Mouse (Mus musculus) lung, postnatal 25 days (tissue): Measurements from ENCODE around the gene Irgq.

Experiments used
- DNase-seq: peaks from one replicate; pipeline ENCODE4 v3.0.0; 2022; ENCODE audit warnings: low spot score

Irgq gene

DNA sequence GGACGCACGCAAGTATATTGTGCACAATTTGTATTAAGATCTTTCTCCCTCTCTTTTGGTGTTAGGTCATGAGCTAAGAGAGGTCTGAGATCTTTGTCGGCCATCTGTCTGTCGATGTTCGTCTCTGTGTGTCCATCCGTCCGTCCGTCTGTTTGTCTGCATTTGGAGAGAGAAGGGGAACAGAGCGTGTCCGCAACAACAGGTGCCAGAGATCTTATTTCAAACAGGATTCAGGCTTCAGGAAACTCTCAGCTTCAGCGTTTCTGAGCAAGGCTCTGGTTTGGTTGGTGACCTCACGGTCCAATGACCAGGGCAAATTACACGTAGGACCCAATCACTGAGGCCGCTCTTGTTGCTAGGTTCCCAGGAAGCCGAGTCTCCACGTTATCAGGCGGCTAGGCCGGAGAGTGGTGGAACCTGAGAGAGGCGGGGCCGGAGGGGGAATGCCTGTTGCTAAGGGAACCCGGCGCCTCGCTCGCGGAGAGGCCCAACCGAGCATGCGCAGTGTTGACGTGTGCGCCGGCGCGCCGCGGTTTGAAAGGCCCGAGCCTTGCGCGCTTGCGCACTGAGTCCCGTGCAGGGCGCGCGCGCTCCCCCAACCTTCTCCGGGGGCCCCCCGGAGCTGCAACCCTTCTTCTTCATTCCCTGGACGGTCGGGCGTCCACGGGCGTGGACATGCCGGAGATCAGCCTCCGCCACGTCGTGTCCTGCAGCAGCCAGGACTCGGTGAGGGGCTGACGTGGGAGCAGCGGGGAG, 16.3 kb downstream of the Irgq start:
- peak; percentile 100 for DNase-seq

DNA sequence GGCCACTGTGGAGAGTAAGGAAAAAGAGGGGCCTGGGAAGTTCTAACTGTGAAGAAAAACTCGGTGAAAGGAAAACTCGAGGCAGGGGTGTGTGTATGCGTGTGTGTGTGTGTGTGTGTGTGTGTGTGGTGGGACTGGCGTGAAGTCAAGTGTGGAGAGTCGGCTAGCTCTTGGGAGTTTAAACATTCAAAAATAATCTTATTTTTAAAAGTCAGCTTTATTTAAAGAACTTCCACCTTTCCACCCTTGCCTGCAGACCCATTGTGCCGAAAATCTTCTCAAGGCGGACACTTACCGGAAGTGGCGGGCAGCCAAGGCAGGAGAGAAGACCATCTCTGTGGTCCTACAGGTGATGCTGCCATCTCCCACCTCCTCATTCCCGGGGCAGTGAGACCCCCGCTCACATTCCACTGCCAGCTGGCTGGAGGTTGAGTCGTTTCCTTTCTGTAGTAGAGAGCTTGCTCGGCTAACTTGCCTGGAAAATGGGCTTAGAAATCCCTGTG, 17.1 kb downstream of the Irgq start:
- no peak for DNase-seq

DNA sequence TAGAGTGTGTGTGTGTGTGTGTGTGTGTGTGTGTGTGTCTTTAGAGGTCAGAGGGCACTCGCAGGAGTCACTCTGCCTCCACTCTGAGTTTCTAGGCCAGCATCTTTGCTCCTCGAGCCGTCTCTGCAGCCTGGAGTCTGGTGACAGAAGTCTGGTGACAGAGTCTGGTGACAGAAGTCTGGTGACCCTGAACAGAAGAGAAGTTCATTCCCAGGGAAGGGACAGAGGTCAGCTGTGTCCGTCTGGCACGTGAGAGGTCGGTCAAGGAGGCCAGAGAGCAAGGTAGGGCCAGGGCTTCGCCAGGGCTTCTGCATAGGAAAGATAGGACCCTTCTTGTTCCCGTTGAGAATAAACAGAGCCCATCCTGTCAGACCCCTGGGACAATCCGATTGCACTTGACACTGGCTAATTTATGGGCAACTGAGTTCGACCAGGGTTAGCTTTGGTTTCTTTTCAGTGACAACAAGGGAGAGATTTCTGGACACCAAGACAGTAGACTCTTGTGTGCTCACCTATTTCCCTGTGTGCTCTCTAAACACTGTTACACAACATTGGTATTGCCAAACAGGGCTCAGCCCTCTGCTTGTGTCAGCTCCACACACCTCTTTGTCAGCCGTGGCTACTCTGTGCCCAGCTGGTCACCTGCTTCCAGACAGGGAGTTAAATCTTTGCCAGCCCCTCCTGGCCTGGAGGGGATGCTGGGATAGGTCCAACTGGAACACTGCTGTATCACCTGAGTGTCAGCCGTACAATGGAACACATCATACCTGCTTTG, 21.7 kb downstream of the Irgq start:
- DNase-seq: no peak

DNA sequence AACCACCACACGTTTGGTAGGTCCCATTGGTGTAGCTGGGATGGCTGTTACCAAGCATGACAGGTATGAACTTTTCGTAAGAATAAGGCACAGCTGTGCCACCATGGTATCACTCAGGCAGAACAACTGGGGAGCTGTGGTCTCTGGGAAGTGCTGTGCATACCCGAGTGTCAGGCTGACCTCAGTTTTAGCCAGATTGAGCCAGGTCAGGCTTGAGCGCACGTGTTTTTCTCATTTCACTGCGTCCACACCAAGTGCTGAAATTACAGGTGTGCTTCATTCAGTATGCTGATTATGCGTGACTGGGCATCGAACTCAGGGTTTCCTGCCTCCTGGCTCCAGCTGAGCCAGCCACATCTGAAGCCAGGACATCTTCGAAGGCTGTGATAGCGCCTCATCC, 25.3 kb downstream of the Irgq start:
- no peak for DNase-seq

DNA sequence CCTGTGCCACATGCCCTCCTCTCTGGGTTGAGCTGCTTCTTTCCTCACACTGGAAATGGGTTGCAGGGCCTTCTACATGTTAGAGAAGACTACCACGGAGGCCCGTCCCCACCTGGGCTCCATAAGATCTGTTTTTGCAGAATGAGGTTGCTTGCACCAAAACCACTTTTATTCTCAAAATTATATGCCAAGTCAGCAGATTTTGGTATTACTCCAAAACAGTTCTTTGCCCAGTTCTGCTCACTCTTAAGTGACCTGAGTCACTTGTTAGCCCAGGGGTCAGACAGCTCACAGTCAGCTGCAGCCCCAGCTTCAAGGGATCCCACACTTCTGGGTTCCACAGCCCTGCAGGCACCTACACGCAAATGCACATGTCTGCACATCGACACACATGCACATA, 31.0 kb downstream of the Irgq start:
- DNase-seq: no peak

DNA sequence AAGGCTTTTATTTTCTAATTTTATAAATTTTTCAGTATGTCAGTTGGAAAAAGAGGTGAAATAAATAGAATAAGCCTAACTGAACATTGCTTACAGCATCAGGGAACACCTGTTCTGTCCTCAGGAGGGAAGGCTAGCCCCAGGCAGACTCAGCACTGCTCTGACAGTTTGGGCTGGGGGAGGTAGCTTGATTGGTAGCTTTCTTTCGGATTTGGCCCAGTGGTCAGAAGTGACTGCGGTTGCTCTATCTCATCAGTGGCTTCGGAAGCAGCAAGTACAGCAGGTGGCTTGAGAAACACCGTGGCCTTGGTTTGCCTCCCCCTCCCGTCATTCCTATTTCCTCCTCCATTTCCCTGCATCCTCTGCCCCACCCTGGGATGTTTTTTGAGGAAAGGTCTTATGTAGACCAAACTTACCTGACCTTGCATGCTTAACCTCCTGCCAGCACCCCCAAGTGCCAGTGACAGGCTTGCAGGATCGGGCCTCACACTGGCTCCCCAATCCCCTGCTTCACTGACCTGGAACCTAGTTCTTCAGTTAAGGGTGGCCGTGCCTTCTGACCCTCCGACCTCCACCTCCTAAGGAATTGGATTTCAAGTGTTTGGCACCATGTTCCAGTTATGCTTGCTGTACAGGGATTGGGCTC, 32.8 kb downstream of the Irgq start:
- no peak for DNase-seq

DNA sequence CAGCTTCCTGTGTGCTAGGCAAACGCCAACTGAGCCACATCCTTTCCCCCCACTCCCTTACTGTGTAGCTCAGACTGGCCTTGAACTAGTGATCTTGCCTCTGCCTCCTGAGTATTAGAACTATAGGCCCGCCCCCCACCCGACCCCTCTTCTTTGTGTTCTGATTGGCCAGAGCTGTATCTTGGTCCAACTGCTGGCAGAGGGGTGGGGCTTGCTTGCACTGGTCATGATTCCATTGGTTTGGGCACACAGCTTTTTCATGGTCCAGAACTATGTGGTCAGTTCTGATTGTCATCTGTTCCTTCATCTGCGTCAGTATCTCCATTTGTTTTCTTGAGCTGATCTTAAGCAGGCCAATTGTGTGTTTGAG, 33.3 kb downstream of the Irgq start:
- no peak for DNase-seq

DNA sequence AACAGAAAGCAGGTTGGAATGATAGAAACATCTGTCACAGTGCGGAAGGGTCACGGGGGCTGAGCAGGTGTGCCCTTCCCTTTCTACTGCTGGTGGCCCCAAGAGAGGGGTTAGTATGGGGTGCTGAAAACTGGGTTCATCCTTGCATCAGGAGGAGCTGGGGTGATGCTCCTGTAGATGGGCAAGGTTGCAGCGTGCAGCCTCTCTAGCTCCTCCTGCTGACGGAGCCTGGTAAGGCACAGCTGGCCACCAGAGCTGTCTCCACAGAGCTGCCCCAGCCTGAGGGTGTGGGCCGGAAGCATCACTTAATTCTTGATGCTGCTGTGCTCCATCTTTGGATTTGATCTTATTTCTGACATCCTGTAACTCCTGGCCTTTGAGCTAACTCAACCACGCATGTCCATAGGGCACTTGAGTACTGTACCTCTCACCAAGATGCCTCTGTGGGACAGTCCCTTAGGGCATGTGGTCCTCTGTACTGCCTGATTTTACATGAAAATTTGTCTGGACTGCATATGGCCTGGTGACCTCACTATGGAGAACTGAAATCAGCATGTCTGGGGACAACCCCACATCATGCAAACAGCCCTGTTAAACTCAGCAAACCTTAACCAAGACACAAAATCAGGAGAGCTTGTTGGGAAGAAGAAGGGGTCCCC, 34.2 kb downstream of the Irgq start:
- DNase-seq: peak; percentile 64

DNA sequence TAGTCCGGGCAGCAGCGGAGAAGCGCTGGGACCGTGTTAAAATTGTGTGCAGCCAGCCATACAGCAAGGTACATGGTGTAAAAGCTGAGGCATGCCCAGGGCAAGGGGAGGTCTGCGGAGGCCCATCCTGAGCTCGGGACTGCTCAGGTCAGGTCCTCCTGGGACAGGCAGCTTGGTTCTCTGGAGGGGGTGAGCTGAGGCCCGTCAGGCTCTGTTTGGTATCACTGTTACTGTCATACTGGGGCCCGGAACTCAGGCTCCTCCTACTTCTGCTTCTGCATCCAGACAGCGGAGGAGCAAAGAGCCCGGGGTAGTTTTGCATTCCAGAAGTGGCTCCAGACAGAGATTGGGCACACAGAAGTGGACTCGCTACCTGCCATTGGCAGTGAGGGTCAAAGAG, 35.1 kb downstream of the Irgq start:
- DNase-seq: no peak

DNA sequence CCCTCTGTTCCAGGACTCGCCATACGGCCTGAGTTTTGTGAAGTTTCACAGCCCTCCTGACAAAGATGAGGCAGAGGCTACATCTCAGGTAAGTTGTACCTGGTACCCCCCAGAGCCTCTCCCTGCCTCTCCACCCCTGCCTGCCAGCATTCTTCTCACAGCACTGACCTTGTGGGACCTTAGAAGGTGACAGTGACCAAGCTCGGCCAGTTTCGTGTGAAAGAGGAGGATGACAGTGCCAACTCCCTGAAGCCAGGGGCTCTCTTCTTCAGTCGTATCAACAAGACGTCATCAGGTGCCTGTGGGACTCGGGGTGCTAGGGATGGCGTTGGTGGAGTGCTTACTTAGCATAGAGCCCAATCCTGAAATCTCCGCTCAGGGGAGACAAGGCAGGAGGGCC, 35.7 kb downstream of the Irgq start:
- DNase-seq: no peak

DNA sequence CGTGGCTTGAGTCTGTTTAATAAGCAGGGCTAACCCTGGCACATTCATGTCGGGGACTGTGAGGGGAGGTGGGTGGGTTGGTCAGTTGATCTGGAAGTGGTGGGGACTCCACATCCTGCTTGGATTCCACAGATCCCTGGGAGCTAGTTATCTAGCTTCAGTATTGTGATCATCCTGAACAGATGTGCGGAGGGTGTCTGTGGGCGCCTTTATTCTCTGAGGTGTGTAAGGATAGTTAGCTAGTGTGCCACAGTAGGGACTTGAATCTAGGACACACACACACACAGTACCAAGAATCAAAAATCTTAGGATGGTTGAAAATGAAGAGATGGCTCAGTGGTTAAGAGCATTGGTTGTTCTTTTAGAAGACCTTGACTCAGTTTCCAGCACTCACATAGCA, 38.0 kb downstream of the Irgq start:
- no peak for DNase-seq

DNA sequence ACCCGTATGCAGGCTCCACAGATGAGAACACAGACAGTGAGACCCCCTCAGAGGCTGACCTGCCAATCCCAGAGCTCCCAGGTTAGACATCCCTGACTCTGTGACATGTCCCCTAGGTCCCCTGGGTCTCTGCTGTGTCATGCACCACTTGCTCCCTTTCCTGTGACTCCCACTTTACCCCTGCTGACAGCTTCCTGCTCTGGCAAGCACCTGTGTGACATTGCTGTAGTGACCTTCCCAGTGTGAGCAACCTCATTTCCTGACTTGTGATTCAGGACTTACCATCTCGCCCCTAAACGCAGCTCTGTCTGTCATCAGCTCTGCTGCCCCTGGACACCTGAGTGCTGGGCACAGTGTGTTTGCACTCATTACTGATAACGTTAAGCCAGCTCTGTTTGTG, 40.6 kb downstream of the Irgq start:
- DNase-seq: no peak

DNA sequence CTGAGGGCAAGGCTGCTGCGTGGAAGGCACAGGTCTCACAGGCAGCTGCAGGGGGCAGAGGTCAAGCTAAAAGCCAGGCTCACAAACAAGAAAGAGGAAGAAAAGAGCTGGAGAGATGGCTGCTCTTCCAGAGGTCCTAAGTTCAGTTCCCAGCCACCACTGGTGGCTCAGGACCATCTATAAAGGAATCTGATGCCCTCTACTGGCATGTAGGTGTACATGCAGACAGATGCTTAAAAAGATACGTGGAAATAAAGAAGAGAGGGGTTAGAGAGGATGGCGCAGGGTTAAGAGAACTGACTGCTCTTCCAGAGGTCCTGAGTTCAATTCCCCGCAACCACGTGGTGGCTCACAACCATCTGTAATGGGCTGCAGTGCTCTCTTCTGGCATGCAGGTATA, 42.0 kb downstream of the Irgq start:
- DNase-seq: no peak

DNA sequence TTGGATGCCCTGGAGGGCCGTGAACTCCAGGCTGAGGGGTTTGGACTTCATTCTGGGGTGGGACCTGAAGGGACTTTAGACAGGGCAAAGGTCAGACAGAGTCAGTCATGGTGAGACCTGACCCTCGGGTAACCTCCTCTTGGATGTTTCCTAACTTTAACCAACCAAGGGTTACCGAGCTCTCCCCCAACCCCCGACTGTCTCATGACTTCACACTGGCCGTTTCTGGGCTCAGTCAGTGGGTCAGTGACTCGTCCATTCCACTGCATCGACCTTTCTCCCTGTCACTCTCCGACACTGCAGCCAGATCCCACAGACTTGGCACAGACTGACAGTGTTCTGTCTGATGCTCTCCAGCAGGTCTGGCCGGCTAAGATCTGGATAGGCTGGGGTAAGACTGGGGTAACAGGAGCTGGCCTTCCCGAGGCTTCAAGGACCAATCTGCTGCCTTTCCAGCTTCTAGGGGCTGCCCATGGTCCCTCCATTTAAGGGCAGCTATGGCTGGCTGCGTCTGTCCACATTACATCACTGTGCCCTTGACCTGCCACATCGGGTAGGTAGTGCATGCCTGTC, 43.8 kb downstream of the Irgq start:
- no peak for DNase-seq

DNA sequence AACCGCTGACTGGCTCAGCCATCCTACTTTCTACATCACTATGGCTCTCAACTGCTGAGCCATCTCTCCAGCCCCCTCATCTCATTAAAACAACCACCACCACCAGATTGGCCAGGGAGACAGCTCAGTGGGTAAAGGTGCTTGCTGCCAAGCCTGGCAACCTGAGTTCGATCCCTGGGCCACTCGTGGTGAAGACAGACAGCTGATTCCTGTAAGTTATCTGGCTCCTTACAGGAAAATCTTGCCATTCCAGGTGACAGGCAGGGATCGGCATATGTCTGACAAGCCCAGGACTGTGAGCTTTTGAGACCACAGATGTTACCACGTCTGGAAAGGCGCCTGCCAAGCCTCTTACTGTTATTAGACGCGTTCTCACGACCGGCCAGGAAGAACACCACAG, 47.3 kb downstream of the Irgq start:
- DNase-seq: no peak

DNA sequence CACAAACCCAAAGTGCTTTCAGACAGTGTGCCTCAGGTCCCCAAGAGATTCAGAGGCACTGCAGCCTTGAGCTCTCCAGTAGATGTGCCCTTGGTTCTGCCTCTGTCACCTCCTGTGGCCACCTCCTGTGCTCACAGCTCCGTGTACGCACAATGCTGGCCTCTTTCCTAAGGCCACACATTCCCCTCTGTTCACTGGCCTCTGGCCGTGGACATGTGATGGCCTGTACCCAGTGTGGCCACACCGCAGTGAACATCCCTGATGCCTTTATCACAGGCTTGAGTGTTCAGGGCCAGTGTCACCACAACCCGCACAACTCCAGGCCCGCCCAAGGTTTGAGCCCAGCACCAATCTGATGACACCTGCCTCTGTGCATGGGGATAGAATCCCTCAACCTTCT, 54.4 kb downstream of the Irgq start:
- DNase-seq: no peak

DNA sequence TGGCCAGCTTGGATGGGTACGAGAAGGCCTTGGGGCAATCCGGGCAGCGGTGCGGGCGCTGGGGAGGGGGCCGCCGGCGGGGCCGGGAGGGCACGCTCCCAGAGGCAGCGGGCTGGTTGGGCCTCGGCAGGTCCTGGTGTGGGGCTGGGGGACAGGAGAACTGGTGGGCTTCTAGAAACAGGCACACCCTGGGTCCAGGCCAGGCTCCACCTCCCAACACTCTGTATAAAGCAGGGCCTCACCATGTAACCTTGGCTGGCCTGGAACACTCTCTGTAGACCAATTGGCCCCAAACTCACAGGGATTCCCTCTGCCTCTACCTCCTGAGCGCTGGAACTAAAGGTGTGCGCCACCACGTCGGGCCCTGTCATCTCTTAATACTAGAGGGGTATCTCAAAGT, 55.5 kb downstream of the Irgq start:
- no peak for DNase-seq

DNA sequence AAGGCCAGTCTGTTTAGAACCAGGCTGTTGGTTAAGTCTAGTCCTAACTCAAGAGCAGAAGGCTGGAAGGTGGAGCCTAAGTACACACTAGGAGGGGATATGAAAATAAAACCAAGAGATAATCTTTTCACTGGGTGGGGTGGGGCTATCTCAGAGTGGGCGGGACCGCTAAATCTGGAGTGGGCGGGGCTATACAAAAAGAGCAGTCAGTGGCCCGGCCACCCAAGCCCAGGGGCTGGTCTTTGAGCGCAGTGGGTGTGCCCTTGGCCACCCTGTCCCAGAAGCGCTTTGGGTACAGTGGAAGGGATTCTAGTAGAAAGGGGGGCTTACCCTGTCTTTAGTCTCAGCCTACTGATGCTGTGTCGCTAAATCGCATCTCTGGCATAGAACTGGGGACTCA, 56.3 kb downstream of the Irgq start:
- DNase-seq: no peak

DNA sequence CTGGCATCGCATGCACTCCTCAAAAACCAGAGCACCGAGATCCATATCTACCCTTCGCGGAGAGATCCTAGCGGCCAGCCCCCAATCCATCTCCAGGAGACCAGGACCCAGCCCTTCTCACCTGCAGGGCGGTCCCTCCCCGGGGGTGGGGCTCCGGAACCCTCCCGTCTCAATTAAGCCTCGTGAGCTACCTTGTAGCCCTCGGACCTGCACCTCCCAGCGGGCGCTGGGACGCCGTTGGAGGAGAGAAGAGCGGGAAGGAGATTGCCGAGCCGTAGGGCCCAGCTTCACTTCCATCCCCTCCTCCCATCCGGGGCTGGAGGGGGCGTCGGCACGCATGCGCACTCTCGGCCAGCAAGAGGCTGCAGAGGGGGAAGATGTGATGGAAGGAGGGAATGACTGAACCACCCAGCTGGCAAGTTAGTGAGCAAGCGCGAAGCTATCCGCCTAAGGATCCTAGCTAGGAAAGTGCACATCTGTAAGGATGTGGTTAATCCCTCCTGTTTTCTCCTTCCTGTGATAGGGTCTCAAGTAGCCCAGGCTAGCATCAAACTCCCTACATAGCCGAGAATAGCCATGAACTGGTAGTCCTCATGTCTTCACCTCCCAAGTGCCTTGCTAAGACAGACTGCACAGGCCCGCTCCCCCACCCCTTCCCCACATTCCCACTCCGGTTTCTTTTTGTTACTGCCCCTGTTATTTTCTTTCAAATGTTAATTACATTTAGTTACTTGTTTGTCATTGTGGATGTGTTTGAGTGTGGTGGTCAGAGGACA, 57.0 kb downstream of the Irgq start, which contains the start of the genes Ethe1 and Zfp575:
Gene Ethe1, plus strand, starts transcription at position 214 of the 776 bp plus-strand sequence.
Gene Zfp575, minus strand, starts transcription at position 312 of the 776 bp plus-strand sequence.
- no peak for DNase-seq
